Comparison of ENCODE assay signal across 19 mouse cellular contexts in genomic region chr10:86212062-86212461, GRCm38 (mm10).
A peak's percentile ranks its signal among the peaks of the same experiment; 100 is the strongest.
DNase-seq lines count a peak whose midpoint lies in the region; ATAC-seq lines count a peak whose summit lies in the region.
"Had no signal": no experiment of that assay in that cellular context is flagged by ENCODE, and none has a peak within 500 bp of the region (broad histone marks: within the 10 kb centered on the region; RNA-seq: fewer than 3 reads in every experiment).

No protein-coding gene starts in this region.

- H3K27me3 ChIP-seq in heart, embryonic 11.5 days (ENCODE audit: control insufficient read depth, insufficient read depth, low read length) = no peaks in the 10 kb centered on the region
- H3K27me3 ChIP-seq: liver, embryonic 15.5 days; midbrain, embryonic 12.5 days; stomach, embryonic 15.5 days had no signal

- 69% methylated on average over 4 of the region's 4 CpGs for WGBS in heart, embryonic 11.5 days (ENCODE audit: insufficient replicate concordance)

- H3K9ac ChIP-seq in heart, embryonic 11.5 days (ENCODE audit: low read depth, low read length) = no peak overlapping the region
- H3K9ac ChIP-seq: forebrain, postnatal 0 days; hindbrain, embryonic 14.5 days; liver, embryonic 15.5 days; midbrain, embryonic 12.5 days; stomach, embryonic 15.5 days had no signal

- no peak overlapping the region for H3K4me2 ChIP-seq in heart, embryonic 11.5 days
- H3K4me2 ChIP-seq: hindbrain, embryonic 14.5 days; liver, embryonic 15.5 days; midbrain, embryonic 12.5 days; stomach, embryonic 15.5 days had no signal

- H3K4me1 ChIP-seq in heart, embryonic 11.5 days (ENCODE audit: control insufficient read depth, insufficient read depth, low read length) = no peaks in the 10 kb centered on the region
- H3K4me1 ChIP-seq: embryonic facial prominence, embryonic 10.5 days; liver, embryonic 15.5 days; midbrain, embryonic 12.5 days; stomach, embryonic 15.5 days had no signal

- no peaks in the 10 kb centered on the region for H3K36me3 ChIP-seq in heart, embryonic 11.5 days (ENCODE audit: control insufficient read depth, insufficient read depth, low read length)
- H3K36me3 ChIP-seq: embryonic facial prominence, embryonic 10.5 days; liver, embryonic 15.5 days; midbrain, embryonic 12.5 days; stomach, embryonic 15.5 days had no signal

- no peaks in the 10 kb centered on the region for H3K9me3 ChIP-seq in heart, embryonic 11.5 days (replicated peaks; ENCODE audit: control insufficient read depth, low read length)
- H3K9me3 ChIP-seq: liver, embryonic 15.5 days; midbrain, embryonic 12.5 days; stomach, embryonic 15.5 days had no signal

- ATAC-seq in heart, embryonic 11.5 days (replicated peaks; ENCODE audit: insufficient number of reproducible peaks, low FRiP score, low TSS enrichment) = no peak
- ATAC-seq: forebrain, postnatal 0 days had no signal

- peak; percentile 53 to 70 for DNase-seq in heart, adult 18-20 months
- DNase-seq in urinary bladder, postnatal 14 days (ENCODE audit: low spot score) = peak; percentile 39
- no peak for DNase-seq in urinary bladder, postnatal 10 days (ENCODE audit: low spot score)
- peak; percentile 7 to 29 for DNase-seq in kidney, postnatal 36 days
- peak; percentile 71 for DNase-seq in skeletal muscle tissue, adult 2 months (ENCODE audit: low read depth, low spot score)
- DNase-seq in spleen, postnatal 14 days (ENCODE audit: low spot score in 2 of 2) = no peak
- no peak for DNase-seq in MN1 (ENCODE audit: low spot score)
- DNase-seq: adrenal gland, postnatal 10 days; B cell, adult 2 months; cerebellum, postnatal 25 days; forebrain, postnatal 0 days; layer of hippocampus, postnatal 36 days; thymus, postnatal 14 days had no signal

- no peak overlapping the region for H3K27ac ChIP-seq in heart, embryonic 11.5 days (ENCODE audit: low read depth, low read length)
- H3K27ac ChIP-seq: embryonic facial prominence, embryonic 10.5 days; hindbrain, embryonic 14.5 days; liver, embryonic 15.5 days; midbrain, embryonic 12.5 days; stomach, embryonic 15.5 days had no signal

- no peak overlapping the region for H3K4me3 ChIP-seq in heart, embryonic 11.5 days (ENCODE audit: low read depth, low read length)
- H3K4me3 ChIP-seq: embryonic facial prominence, embryonic 10.5 days; liver, embryonic 15.5 days; midbrain, embryonic 12.5 days; stomach, embryonic 15.5 days had no signal

Comparison
In these comparisons a context has a peak if more than half of its experiments do, and no peak if none do; other contexts are left out.
1. DNase-seq: peak in heart, adult 18-20 months (2 of 2), urinary bladder, postnatal 14 days (single experiment), kidney, postnatal 36 days (2 of 2) and skeletal muscle tissue, adult 2 months (single experiment); none in urinary bladder, postnatal 10 days (single experiment), spleen, postnatal 14 days (0 of 2) and MN1 (single experiment).